Mouse (Mus musculus) yolk sac, embryonic 10.5 days (tissue): ENCODE measurements at regions not wholly inside any gene's neighbourhood (a gene's known extent, or its start where the extent isn't known, plus 50 kb on each side); places are given as distances from the start of the nearest gene placed in this dataset.

Source experiments
- DNase-seq: peaks from one replicate; pipeline ENCODE4 v3.0.0-alpha.2; 2017; ENCODE audit warnings: low spot score

DNA sequence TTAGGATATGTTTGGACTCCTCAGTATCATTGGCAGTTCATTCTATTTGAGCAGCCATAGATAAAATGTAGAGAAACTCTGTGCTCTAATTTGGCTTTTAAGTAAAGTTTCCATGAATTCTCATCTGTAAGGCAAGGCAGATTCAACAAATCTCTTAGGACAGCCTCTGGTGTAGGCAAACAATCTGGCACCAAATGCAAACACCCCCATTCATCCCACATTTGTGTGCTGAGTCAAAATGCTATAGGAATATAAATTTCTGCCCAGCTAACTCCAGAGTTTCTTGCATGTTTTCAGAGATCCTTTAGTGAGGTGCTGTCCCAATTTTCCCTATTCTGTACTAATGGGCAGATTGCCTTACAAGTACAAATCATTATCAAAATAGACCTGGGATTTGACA lies 695.7 kb upstream of the Kif18a start:
- DNase-seq: no peak

DNA sequence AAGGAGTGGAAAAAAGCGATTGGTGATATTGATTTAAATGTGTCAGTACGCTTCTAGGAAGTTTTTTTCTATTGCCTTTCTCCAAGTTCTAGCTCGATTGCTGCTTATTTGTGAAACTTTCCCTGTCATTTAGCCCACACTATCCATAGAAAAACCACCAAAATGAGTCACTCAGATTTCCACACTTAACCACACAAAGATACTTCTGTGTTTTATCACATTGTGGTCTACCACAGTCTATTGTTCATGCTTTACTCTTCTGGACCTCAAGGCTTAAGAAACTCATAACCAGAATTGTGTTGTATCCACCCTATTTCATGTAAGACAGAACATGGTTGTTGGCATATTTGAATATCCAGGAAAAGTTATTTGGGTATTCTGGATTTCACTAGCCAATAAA lies 687.0 kb upstream of the Kif18a start:
- no peak for DNase-seq

DNA sequence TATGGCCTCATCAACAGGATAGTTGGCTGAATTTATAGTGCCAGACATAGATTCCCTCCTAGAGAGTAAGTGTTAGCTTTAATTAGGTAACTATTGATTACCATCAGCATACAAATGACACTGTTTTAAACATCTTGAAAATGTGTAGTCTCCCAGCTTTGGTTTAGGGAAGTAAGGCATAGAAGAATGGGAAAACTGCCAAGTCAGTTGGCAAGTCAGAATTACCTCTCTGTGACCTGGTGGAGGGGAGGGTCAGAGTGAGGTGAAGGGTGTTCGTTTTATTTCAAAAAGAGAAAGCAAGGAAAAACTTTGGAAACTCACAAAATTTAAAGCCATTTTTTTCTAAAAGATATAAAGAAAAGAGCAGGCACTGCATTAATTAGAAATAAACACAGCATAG lies 680.2 kb upstream of the Kif18a start:
- no peak for DNase-seq

DNA sequence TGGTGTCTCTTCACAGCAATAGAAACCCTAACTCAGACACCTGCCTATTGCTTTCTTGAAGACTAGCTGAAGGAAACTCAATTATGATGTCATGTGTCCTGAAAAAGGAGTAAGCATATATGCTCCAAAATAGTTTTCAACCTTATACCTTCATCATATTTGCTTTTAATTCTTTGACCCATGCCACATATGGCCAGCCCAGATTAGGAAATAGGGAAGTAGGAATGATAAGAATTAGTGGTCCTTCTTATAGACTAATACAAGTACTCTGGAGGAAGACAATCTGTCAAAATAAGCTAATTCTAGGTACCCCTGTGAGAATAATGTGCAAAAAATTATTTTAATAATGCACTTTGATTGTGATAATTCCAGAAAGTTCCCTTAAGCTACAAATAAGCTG lies 661.0 kb upstream of the Kif18a start:
- DNase-seq: no peak

DNA sequence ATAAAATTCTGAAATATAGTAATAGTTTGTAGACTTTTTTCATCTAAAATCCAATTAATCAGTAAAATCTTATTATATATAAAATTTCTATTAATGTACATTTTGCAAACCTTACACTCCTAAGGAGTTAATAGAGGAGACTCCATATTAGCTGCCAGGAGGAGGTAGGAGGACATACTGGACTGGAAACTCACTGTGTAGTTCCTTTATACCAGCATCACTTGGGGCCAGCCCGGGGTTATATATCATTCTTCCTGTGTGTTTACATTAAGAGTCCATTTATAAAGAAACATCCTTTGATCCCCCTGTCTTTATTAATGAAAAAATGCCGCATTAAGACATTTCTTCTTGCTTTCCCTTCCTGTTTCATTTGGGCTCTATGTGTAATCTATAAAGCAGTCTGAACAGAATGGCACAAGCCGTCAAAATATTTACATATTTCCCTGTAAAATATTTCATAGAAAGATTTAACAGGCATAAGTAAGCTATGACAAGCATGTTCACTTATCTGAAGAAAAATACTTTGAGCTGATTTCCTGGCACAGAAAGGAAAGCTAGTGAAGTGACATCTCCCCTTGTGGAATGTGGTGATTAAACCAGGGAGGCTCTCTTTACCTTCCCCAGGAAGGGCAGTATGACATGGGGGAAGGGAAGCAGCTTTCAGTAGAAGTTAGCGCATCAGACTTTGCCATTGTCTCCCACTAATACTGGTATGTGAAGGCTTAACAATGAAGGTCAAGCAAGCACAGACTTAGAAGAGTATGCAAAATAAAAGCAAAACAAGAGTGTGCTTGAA lies 658.0 kb upstream of the Kif18a start:
- peak; percentile 13 for DNase-seq

DNA sequence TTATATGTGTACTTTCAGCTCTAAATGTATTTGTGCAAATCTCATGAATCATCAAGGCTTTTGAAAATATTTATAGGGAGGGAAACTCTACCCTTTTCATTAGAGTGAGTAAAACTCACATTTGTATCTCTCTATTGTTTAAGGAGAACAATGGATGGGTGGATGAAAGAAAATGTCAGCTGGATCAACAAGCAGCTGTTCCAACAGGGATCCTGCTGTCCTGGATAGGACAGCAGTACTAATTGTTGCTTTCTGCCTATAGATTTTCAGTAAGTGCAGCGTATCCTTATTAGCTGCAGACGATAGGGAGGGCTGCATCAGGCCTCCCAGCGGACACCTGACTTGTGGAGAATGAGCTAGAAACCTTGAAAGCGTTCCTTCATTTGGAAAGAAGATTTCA lies 644.9 kb upstream of the Kif18a start:
- DNase-seq: no peak

DNA sequence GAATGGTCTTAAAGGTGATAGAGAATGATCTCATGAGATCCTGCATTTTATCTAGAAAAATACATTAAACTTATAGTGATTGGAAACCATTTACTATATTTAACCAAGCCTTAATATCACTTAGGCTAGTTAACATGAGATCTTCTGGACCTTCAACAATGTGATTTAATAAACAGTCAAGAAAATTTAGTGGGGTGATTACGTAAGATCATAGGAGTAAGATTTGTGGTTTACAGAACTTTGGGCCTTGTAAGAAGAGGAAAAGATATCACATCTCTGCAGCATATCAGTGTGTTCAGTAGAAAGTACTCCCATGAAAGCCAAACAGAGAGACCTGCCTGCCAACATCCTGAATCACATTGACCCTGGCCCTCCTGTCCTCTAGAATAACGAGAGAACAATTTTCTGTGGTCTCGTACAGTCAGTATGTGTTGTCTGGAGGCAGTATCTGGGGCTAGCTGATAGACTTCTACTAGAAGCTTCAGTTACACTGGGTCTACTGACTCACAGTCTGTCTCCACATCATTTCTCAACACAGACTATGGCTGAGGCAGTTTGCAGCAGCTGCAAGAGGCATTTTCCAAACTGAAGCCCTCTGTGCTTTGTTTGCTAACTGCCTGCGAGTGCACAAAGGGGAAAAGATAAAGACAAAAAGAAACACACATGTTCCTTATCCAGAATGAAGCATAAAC lies 619.7 kb upstream of the Kif18a start:
- DNase-seq: no peak

DNA sequence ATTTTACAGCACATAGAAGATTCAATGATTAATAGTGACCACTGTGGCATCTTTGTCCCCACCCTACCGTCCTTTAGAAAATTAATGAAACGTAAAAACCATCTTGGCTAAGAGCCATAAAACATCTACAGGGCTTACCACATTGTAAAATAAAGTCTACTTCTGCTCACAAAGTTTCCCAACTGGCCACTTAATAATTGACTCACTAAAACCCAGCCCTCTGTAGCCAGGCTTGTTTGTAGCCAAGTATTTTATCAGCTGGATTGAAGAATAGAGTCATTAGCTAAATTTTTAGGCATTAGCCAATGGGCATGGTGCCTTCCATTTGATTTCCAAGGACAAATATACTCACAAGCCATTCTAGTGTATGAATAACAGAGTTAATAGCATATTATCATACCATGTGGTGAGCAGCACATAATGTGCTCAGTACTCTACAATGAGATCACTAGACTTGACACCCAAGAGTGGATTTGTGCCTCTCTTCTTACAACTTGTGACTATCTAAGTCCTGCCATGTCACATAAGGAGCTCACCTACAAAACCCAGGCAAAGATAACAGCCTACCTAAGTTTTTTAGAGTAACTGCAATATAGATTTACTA lies 602.7 kb upstream of the Kif18a start:
- no peak for DNase-seq

DNA sequence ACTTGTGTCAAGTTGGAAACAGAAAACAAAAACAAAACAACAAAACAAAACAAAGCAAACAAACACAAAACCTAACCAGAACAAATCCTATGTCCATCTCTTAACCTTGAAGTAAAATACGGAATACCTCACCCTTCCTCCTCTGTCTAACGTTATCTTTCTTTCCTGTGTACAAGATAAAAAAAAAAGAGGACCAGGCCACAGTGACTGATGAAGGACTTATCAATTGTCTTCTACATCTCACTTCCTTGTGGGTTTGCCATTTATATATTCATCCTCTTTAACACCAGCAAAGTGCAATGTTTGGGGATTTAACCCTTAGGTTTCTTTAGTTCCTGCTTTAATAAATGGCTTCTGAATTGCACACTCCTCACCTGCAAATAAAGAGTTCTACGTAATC lies 599.0 kb upstream of the Kif18a start:
- no peak for DNase-seq

DNA sequence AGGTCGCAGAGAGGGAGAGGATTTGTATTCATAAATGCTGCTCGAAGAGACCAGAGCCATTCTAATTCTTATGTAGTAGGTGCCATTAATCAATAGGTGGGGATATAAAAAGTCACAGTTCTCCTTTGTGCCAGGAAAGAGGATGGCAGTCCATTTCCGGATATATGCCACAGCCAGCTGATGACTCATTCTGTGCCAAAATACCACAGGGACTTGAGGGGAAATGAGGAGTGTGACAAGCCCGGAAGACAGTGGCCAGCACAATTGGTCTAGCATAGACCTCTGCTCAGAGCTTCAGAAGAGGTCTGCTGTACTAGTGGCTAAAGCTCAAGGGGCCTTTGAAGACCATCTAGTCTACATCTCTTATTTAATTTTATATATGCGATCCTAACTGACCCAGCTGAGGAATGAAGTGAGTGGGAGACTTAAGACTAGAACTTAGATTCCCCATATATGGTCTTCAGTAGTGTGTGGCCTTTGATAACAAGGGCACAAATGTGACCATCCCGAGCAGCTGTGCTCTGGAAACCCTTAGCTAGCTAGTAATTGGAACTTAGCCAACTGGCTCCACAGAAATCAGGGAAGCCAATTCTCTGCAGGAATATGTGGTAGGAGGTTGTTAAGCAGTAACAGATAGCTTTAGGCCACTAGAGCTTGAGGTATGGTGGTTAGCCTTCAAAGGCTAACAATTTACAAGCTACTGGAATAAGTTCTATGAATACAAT lies 594.4 kb upstream of the Kif18a start:
- DNase-seq: no peak

DNA sequence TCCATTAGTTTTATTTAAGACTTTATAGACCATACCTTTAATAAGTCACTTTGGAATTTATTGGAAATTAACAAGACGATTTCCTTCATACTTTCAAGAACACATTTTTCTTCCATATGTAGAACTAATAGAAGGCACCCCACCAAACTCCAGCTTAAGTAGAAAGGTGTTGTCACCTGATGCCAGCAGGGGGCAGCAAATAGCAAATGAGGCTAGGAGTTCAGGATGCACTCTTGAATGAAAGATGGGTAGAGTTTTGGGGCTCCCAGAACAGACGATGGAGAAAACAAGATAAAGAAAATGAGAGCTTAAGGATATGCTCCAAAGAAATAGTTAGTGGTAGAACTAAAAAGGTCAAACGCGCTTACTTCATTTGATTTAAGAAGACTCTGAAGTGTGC lies 590.4 kb upstream of the Kif18a start:
- peak; percentile 14 for DNase-seq

DNA sequence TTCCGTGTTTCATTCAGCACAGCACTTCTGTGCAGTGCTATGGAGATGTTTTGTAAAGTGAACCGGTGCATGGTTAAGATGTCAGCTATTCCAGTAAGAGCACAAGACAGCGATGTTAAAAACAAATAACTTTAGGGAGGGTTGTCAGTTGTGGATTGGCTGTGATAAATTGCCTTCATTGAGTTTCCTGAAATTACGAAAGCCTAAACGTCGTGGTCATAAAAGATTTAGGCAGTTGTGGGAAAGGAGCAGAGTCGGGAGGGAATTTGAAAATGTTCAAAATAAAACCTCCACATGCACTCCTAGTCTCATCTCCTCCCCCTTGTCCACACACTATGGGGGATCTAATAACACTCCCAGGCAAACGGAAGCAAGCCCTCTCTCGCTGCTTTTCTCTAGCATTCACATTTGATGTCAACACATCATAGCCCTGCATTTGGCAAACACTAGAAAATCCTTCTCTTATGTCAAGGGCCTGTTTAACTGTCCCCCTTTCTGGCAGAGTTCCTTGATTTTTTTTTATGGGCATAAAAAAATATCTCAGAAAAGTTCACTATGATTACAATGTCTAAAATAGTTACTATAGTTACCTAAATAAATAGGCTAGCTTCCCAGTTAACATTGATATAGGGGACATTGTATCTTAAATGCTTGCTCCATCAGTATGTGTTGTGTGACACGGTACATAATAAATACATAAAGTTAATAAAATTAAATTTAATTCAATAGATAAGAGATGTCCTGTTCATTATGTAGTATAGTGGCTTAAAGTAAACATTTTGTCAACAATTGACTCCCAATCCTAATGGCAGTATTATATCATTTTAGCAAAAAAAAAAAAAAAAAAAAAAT lies 589.2 kb upstream of the Kif18a start:
- no peak for DNase-seq

DNA sequence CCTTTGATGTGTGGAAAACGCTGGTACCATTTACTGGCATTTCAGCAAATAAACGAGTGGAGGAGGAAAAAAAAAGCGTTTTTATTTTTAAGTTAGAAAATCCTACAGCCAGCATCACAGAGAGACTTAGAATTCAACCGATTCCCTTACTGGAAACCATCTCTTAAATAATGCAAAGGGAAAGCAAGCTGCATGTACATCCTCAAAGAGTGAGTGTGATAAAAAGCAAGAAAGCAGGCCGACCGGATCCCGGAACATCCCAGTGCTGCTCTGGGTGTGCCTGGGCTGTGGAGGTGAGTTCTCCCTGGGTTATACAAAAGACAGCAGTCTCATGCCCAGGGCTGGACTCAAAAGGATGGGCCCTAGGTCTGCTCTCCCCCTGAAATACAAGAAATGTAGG lies 579.2 kb upstream of the Kif18a start:
- no peak for DNase-seq

DNA sequence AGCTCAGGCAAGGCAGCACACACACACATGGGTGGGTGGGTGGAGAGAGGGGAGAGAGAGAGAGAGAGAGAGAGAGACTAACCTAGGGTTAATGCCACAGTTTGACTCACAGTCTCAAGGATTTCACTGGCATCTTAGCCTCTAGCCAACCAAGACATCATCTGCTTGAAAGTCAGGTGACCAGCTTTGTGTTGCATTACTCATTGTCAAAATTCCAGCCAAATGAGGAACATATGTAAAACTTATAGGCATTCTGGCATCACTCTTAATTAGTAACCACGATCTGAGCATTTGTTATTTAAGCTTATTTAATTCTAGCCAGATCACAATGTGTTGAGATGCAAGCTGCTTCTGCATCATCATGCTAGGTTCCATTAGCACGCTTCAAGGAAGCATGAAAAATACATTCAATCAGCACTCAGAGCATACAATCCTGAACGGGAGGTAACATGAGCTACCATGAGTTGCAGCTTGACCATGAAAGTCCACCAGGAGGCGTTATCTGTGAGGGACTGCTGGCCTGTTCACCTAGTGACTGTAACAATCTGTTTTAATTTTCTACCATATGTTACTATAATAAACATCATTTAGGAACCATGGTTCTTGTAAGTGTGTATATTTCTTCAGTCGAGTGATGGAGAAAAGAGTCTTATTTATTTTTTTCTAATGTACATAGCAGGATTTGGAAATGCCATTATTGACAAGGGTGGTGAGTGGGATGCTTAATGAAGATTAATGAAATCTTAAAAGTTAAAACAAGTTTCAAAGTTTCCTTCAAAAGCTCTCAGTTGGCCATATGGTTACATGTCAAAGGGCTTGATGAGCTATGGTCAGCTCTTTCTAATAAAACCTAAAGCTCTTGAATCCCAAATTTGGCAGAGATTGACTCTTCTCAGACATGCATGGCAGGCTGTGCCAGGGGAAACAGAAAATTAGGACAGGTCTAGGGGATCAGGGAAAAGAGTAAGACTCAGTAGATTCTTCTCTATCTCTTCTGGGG lies 572.4 kb upstream of the Kif18a start:
- DNase-seq: no peak

DNA sequence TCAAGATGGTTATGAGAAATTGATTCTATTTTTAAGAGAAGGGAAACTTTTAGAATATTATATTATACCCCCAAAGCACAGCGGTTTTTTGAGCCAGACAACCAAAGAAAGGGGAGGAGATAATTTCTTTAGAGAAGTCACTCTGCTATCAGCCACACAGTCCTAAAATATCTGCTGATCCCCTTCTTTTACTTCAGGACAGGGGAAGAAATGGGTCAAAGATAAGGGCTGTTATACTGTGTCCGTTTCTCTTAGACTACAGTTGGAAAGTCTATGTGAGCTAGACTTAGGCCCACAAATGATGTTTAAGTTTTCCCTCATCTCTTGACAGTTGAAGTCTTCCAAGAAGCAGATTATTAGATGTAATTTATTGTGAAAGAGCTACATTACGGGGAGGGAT lies 538.5 kb upstream of the Kif18a start:
- DNase-seq: no peak

DNA sequence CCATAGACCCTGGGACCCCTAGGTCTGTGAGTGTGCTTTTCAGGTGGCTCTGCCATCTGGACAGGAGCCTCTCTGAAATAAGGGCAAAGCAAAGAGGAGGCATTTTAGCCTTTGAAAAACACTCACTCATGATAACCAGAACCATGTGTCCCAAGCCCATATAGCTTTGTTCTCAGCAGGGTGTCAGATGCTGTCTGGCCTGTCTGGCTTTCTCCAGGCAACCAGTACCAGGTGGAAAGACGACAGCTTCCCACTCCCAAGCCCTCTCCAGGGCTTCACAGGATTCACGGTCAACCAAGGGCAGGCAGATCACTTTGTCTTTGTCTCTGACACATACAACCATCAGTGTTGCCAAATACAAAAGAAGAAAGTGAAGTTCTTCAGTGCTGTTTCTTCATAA lies 537.0 kb upstream of the Kif18a start:
- no peak for DNase-seq

DNA sequence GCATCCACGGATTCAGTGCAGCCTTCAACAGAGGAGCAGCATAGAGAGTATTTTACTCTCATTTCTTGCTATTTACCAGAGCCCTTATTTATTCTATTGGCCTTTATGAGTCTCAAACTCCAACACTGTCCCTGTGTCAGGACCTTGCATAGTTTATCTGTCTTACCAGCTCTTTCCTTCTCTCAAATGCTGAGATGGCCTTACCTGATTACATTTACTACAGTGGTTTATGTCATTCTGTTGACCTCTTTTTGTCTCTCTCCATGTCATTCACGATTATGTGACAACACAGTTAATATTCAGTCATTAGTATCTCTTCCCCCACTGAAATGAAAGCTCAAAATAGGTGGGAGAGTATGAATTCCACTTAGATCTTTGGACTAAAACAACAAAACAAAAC lies 535.7 kb upstream of the Kif18a start:
- DNase-seq: no peak

DNA sequence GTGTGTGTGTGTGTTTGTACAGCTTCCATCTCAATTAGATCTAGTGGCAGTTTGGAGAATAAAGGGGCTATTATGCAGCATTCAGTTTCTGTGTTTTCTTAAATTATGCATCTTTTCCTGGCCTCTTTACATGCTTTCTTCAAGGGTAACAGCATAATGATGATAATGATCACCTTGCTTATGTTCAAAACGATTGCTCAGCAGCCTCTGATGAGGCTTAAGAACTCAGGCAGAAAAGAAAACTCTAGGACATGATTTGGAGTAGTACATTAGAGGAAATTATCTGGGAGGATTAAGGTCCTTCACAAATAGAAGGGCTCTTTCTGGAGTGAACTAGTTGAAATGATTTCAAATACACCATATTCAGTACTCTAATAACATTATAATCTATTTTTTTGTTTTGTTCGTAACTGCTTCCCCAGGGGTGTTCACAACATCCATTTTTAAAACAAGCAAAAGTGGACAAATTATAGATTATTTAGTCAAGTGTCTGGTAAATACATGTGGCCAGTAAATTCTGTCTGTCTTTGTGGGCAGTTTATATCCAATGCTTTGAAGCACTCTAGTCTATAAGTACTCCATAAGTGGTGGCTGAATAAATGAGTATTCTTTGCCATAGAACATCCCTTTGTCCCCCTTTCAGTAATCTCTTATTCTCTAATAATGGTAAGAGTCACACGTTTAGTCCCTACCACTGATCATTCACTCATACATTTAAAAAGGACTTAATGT lies 526.9 kb upstream of the Kif18a start:
- no peak for DNase-seq

DNA sequence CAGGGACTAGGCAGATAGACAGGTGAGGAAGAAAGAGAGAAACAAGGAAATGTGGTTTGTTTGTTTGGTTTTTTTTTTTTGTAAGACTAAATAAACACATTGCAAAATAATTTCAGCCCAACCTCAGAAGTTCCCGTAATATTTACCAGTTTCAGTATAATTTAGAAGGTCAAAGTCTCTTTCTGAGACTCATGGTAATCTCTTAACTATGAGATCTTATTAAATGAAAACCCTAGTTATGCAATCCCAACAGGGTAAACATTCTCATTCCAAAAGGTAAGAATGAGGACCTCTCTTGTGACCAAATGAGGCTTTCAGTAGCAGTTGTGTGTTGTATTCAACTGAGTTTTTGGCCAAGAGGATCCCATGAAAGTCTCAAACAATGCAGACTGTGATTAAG lies 524.7 kb upstream of the Kif18a start:
- DNase-seq: no peak

DNA sequence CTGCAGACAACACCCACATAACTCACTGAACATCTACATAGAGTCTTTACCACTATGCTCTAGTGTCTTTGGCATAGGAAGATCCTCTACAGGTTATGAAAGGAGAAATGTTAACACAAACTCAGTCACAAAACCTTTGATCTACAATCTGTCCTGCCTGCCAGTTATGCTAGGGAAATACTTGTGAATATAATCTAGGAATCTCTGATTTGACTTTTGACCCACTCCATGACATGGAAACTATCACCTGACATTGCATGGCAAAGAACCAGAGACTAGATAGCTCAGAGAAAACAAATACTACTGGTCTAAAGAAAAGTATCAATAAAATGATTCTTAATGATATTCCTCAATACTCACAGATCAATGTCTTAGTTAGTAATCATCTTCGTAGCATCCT lies 524.3 kb upstream of the Kif18a start:
- DNase-seq: no peak
